In the genomic region with DNA sequence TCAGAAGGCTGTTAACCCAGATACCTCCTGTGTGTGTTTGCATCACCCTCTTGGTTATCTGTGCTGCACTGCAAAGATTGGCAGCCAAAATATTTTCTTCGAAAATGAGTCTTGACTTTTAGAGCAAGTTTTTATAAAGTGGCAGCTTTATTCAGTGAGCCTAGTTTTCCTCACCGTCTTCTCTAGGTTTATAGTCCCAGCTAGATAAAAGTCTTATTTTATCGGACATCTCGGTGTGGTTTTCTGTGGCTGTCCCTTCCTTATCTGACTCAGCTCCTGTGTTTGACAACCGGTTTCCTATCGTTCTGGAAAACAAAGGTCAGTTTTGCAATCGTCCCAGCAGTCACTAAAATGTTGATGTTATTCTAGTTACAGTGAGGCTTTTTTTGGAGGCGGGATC, we compare ENCODE assay signal across 9 mouse cellular contexts. TPM values are rescaled to one million over a fixed set of nuclear protein-coding genes. Genes with fewer than 3 reads are reported as not detected.
DNase-seq lines count a peak whose midpoint lies in the region; ATAC-seq lines count a peak whose summit lies in the region.
"Had no signal": no experiment of that assay in that cellular context is flagged by ENCODE, and none has a peak within 500 bp of the region (broad histone marks: within the 10 kb centered on the region; RNA-seq: fewer than 3 reads in every experiment).

No protein-coding gene starts in this region.

- no peaks in the 10 kb centered on the region for H3K27me3 ChIP-seq in megakaryocyte, embryonic 14.5 days (replicated peaks)
- H3K27me3 ChIP-seq in forebrain, embryonic 15.5 days = no peaks in the 10 kb centered on the region
- no peaks in the 10 kb centered on the region for H3K27me3 ChIP-seq in liver, embryonic 13.5 days

- WGBS in forebrain, embryonic 15.5 days = 71% methylated on average over 8 of the region's 8 CpGs
- WGBS in liver, embryonic 13.5 days (ENCODE audit: insufficient replicate concordance) = 5% methylated on average over 8 of the region's 8 CpGs

- DNase-seq in liver, embryonic 13.5 days = no peak
- DNase-seq in yolk sac, embryonic 10.5 days (ENCODE audit: low spot score) = peak; percentile 33
- no peak for DNase-seq in urinary bladder, adult 18-20 months (ENCODE audit: low spot score in 2 of 2)
- no peak for DNase-seq in natural killer cell, adult 2 months (ENCODE audit: low spot score in 2 of 2)
- DNase-seq: layer of hippocampus, postnatal 36 days; right cerebral cortex, adult 18-20 months had no signal

- H3K36me3 ChIP-seq in megakaryocyte, embryonic 14.5 days (replicated peaks; ENCODE audit: low read length) = peaks cover 8% of the 10 kb centered on the region
- H3K36me3 ChIP-seq in forebrain, embryonic 15.5 days = no peaks in the 10 kb centered on the region
- H3K36me3 ChIP-seq in liver, embryonic 13.5 days = peaks cover 7% of the 10 kb centered on the region; the same call in 1 of the 2 replicates

- peaks cover 66% of the 10 kb centered on the region for H3K4me1 ChIP-seq in megakaryocyte, embryonic 14.5 days
- H3K4me1 ChIP-seq in forebrain, embryonic 15.5 days = peaks cover 30% of the 10 kb centered on the region
- peaks cover 65% of the 10 kb centered on the region for H3K4me1 ChIP-seq in liver, embryonic 13.5 days (replicated peaks)

- peak overlapping the region; percentile 87; the same call in 1 of the 2 replicates for H3K9ac ChIP-seq in forebrain, embryonic 15.5 days (replicated peaks)
- H3K9ac ChIP-seq in liver, embryonic 13.5 days = peak overlapping the region; percentile 90

- ATAC-seq in megakaryocyte, adult 5-6 weeks (ENCODE audit: poor library complexity, severe bottlenecking) = no peak
- ATAC-seq in forebrain, embryonic 15.5 days (replicated peaks) = no peak
- ATAC-seq in liver, embryonic 13.5 days (ENCODE audit: low read depth) = no peak

- H3K27ac ChIP-seq in forebrain, embryonic 15.5 days (replicated peaks) = no peak overlapping the region
- peak overlapping the region; percentile 87 for H3K27ac ChIP-seq in liver, embryonic 13.5 days

- H3K4me3 ChIP-seq in megakaryocyte, embryonic 14.5 days (replicated peaks) = peak overlapping the region; percentile 62
- H3K4me3 ChIP-seq in forebrain, embryonic 15.5 days = peak overlapping the region; percentile 97
- H3K4me3 ChIP-seq in liver, embryonic 13.5 days (replicated peaks) = peak overlapping the region; percentile 90

- no peaks in the 10 kb centered on the region for H3K9me3 ChIP-seq in megakaryocyte, embryonic 14.5 days
- no peaks in the 10 kb centered on the region for H3K9me3 ChIP-seq in forebrain, embryonic 15.5 days
- H3K9me3 ChIP-seq in liver, embryonic 13.5 days (replicated peaks) = no peaks in the 10 kb centered on the region; the same call in 1 of the 2 replicates

- H3K4me2 ChIP-seq in forebrain, embryonic 15.5 days (replicated peaks) = peak overlapping the region; percentile 81
- peak overlapping the region; percentile 83 for H3K4me2 ChIP-seq in liver, embryonic 13.5 days

RNA-seq across cellular contexts. Expression of a gene that starts 1.6 kb away (rescaled TPM):
- 0.96 TPM in 1 of 2 replicates, not detected in the other for polyA plus RNA-seq in megakaryocyte, embryonic 14.5 days (2012; ENCODE audit: insufficient read depth, low replicate concordance)
- 16.1 and 17.2 TPM in 2 replicates for total RNA-seq in megakaryocyte, adult 5-6 weeks (2015)
- total RNA-seq in megakaryocyte, adult 5-6 weeks (2017) = 29.2 and 37.1 TPM in 2 replicates
- polyA plus RNA-seq in forebrain, embryonic 15.5 days (2015; fragmentation: Nextera tagmentation; extraction: Ambion mirVana) = 25.8 and 26.4 TPM in 2 replicates
- 14.0 and 21.3 TPM in 2 replicates for polyA plus RNA-seq in liver, embryonic 13.5 days (2015; fragmentation: Nextera tagmentation; extraction: Ambion mirVana)

RNA-seq across cellular contexts. Expression of a gene that starts 28.5 kb away (rescaled TPM):
- polyA plus RNA-seq in megakaryocyte, embryonic 14.5 days (2012; ENCODE audit: insufficient read depth, low replicate concordance) = not detected in 2 replicates
- total RNA-seq in megakaryocyte, adult 5-6 weeks (2015) = not detected in 2 replicates
- not detected in 2 replicates for total RNA-seq in megakaryocyte, adult 5-6 weeks (2017)
- not detected in 2 replicates for polyA plus RNA-seq in forebrain, embryonic 15.5 days (2015; fragmentation: Nextera tagmentation; extraction: Ambion mirVana)
- not detected in 2 replicates for polyA plus RNA-seq in liver, embryonic 13.5 days (2015; fragmentation: Nextera tagmentation; extraction: Ambion mirVana)
- total RNA-seq: layer of hippocampus, postnatal 36 days had no signal

RNA-seq across cellular contexts. Expression of a gene that starts 47.2 kb away (rescaled TPM):
- polyA plus RNA-seq in megakaryocyte, embryonic 14.5 days (2012; ENCODE audit: insufficient read depth, low replicate concordance) = not detected in 2 replicates
- 0.11 TPM in 1 of 2 replicates, not detected in the other for total RNA-seq in megakaryocyte, adult 5-6 weeks (2015)
- total RNA-seq in megakaryocyte, adult 5-6 weeks (2017) = 0.28 TPM in 1 of 2 replicates, not detected in the other
- polyA plus RNA-seq in forebrain, embryonic 15.5 days (2015; fragmentation: Nextera tagmentation; extraction: Ambion mirVana) = 5.3 and 6.8 TPM in 2 replicates
- 1.8 TPM in 2 replicates for polyA plus RNA-seq in liver, embryonic 13.5 days (2015; fragmentation: Nextera tagmentation; extraction: Ambion mirVana)
